Mouse (Mus musculus): ENCODE results near the gene Hist1h2bk. TPM values are rescaled to one million over a fixed set of nuclear protein-coding genes. Genes with fewer than 3 reads are reported as not detected.
A peak's percentile ranks its signal among the peaks of the same experiment; 100 is the strongest.
"Not testable (repeated sequence)": the region's sequence is repeated elsewhere in the genome, so short reads cannot be mapped to it uniquely, and the experiment has no call there.

Hist1h2bk gene
- 4.6 and 5.5 TPM in 2 replicates for polyA plus RNA-seq (2015; fragmentation: Nextera tagmentation; extraction: Ambion mirVana)

GRCm38 (mm10) chr13:22035267-22036148, at the start of gene Hist1h2bk, which contains the start of gene Hist1h2ah:
Gene Hist1h2bk (plus strand): TSS chr13:22035870.
Gene Hist1h2ah (minus strand): TSS chr13:22035568.
- H3K27ac ChIP-seq: peak within 1 kb of the TSS; percentile 88
- peak; percentile 97 for ATAC-seq (ENCODE audit: insufficient read depth, low FRiP score, low read depth)
- not testable (repeated sequence) for H3K36me3 ChIP-seq; H3K27me3 ChIP-seq (replicated peaks); H3K9me3 ChIP-seq
- H3K4me3 ChIP-seq (replicated peaks): peak within 1 kb of the TSS; percentile 45
- H3K9ac ChIP-seq: peak within 1 kb of the TSS; percentile 37
- H3K4me2 ChIP-seq: peak within 1 kb of the TSS; percentile 64
- WGBS: under 1% methylated on average over 22 of the region's 69 CpGs
- H3K4me1 ChIP-seq: peaks cover 10% of the 10 kb centered on the region

DNA sequence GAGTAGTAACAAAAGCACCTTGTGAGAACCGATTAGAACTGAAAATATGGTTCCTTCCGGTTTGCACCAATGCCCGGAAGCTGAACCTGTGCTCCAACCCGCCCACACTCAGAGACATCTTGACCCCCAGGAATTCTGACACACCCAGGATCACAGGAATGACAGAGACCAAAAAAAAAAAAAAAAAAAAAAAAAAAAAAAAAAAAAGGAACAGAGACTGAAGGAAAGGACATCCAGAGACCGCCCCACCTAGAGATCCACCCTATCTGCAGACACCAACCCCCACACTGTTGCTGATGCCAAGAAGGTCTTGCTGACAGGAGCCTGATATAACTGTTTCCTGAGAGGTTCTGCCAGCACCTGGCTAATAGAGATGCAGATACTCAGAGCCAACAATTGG, 43.1 kb upstream of the Hist1h2bk start:
- Histone ChIP-seq H3K36me3 (no peaks in the 10 kb centered on the region), H3K27me3 (replicated peaks) (peaks cover 20% of the 10 kb centered on the region), H3K4me3 (replicated peaks) (no peak overlapping the region), H3K4me1 (peaks cover 12% of the 10 kb centered on the region; the same call in 1 of the 2 replicates), H3K27ac (no peak overlapping the region), H3K4me2 (no peak overlapping the region), H3K9me3 (no peaks in the 10 kb centered on the region), H3K9ac (no peak overlapping the region)
- WGBS: 85% methylated on average over 5 of the region's 5 CpGs
- ATAC-seq (ENCODE audit: insufficient read depth, low FRiP score, low read depth): no peak

GRCm38 (mm10) chr13:21993957-21994738, 41.5 kb upstream of the Hist1h2bk start:
- no peak overlapping the region for H3K27ac ChIP-seq
- no peaks in the 10 kb centered on the region for H3K9me3 ChIP-seq
- no peaks in the 10 kb centered on the region for H3K36me3 ChIP-seq
- no peak overlapping the region; the same call in 1 of the 2 replicates for H3K4me3 ChIP-seq (replicated peaks)
- H3K9ac ChIP-seq: no peak overlapping the region
- peaks cover 36% of the 10 kb centered on the region for H3K27me3 ChIP-seq (replicated peaks)
- peak overlapping the region; percentile 26; the same call in 1 of the 2 replicates for H3K4me2 ChIP-seq
- peaks cover 12% of the 10 kb centered on the region; the same call in 1 of the 2 replicates for H3K4me1 ChIP-seq
- peak; percentile 27; the same call in 1 of the 2 replicates for ATAC-seq (ENCODE audit: insufficient read depth, low FRiP score, low read depth)
- 5% methylated on average over 22 of the region's 22 CpGs for WGBS

- H3K9ac ChIP-seq: no peak overlapping the region
- WGBS: 5% methylated on average over 8 of the region's 8 CpGs
- H3K27me3 ChIP-seq (replicated peaks): peaks cover 43% of the 10 kb centered on the region
Measured at GRCm38 (mm10) chr13:21994896-21995295, 40.8 kb upstream of the Hist1h2bk start.

GRCm38 (mm10) chr13:21995331-21995914, 40.2 kb upstream of the Hist1h2bk start:
- Histone ChIP-seq H3K36me3 (no peaks in the 10 kb centered on the region), H3K4me3 (replicated peaks) (peak overlapping the region; percentile 42), H3K4me1 (peaks cover 12% of the 10 kb centered on the region; the same call in 1 of the 2 replicates), H3K27me3 (replicated peaks) (peaks cover 49% of the 10 kb centered on the region), H3K4me2 (peak overlapping the region; percentile 67), H3K27ac (no peak overlapping the region), H3K9me3 (no peaks in the 10 kb centered on the region), H3K9ac (no peak overlapping the region)
- WGBS: 2% methylated on average over 21 of the region's 21 CpGs
- ATAC-seq (ENCODE audit: insufficient read depth, low FRiP score, low read depth): no peak

More at GRCm38 (mm10) chr13:21994896-21995295, 40.8 kb upstream of the Hist1h2bk start:
- Histone ChIP-seq H3K4me2 (peak overlapping the region; percentile 67), H3K4me1 (peaks cover 12% of the 10 kb centered on the region; the same call in 1 of the 2 replicates), H3K36me3 (no peaks in the 10 kb centered on the region), H3K4me3 (replicated peaks) (peak overlapping the region; percentile 42), H3K9me3 (no peaks in the 10 kb centered on the region), H3K27ac (no peak overlapping the region)
- ATAC-seq (ENCODE audit: insufficient read depth, low FRiP score, low read depth): no peak

DNA sequence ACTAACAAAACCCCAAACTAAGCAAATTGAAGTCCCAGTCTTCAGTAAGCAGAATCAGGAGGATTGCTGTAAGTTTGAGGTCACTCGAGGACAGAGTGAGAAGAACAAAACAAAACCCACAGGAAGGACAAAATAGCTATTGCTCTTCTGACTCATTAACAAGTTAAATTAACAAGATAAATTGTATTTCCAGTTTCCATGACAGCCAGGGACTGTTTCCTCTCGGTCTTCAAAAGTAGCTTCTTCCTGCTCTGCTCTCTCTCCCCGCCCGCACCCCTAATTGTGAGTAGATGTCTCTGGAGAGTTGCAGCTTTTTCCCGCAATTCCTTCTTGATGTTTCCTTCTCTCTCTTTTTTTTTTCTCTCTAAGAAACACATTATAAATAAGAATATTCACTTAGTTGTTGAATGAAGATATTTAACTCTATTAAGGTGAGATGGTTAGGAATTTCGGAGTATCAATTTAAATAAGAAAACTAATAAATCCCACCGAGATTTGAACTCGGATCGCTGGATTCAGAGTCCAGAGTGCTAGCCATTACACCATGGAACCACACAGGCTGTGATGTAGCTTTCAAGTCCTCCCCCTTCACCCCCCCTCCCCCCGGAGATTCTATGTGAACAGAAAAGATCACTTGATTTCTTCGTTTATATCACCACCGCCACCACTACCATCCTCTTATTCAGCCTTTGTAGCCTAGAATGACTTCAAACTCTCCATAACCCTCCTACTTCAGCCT, 39.4 kb upstream of the Hist1h2bk start:
- no peak for ATAC-seq (ENCODE audit: insufficient read depth, low FRiP score, low read depth)
- Histone ChIP-seq H3K4me3 (replicated peaks) (peak overlapping the region; percentile 42), H3K4me1 (peaks cover 12% of the 10 kb centered on the region; the same call in 1 of the 2 replicates), H3K9ac (no peak overlapping the region), H3K27ac (no peak overlapping the region), H3K36me3 (no peaks in the 10 kb centered on the region), H3K27me3 (replicated peaks) (peaks cover 56% of the 10 kb centered on the region), H3K9me3 (no peaks in the 10 kb centered on the region), H3K4me2 (peak overlapping the region; percentile 67)
- 3% methylated on average over 12 of the region's 12 CpGs for WGBS

DNA sequence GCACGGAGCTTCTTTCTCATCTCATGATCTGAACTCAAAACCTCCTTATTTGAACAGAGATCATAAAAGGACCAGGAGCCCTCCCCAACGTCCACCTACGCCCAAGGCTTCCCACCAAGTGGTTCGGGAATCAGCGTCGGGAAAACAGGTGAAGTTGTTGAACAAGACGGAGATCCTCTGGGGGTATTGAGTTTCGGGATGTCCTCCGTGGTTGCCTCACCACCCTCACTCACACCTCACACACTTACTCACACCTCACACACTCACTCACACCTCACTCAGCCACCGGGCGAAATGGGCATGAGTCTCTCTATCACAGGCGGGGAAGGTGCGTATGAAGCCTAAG, 38.9 kb upstream of the Hist1h2bk start:
- WGBS: 2% methylated on average over 13 of the region's 13 CpGs
- ATAC-seq (ENCODE audit: insufficient read depth, low FRiP score, low read depth): no peak
- peak overlapping the region; percentile 44 for H3K4me2 ChIP-seq
- no peaks in the 10 kb centered on the region for H3K36me3 ChIP-seq
- no peak overlapping the region for H3K9ac ChIP-seq
- H3K9me3 ChIP-seq: no peaks in the 10 kb centered on the region
- H3K4me1 ChIP-seq: peaks cover 12% of the 10 kb centered on the region; the same call in 1 of the 2 replicates
- no peak overlapping the region for H3K27ac ChIP-seq
- peaks cover 61% of the 10 kb centered on the region for H3K27me3 ChIP-seq (replicated peaks)
- peak overlapping the region; percentile 23 for H3K4me3 ChIP-seq (replicated peaks)

- 3% methylated on average over 21 of the region's 21 CpGs for WGBS
- Histone ChIP-seq H3K36me3 (no peaks in the 10 kb centered on the region), H3K27me3 (replicated peaks) (peaks cover 65% of the 10 kb centered on the region), H3K4me1 (peaks cover 12% of the 10 kb centered on the region; the same call in 1 of the 2 replicates), H3K27ac (no peak overlapping the region), H3K4me3 (replicated peaks) (peak overlapping the region; percentile 23; the same call in 1 of the 2 replicates), H3K9me3 (no peaks in the 10 kb centered on the region), H3K4me2 (peak overlapping the region; percentile 44), H3K9ac (no peak overlapping the region)
- ATAC-seq (ENCODE audit: insufficient read depth, low FRiP score, low read depth): no peak
Measured at GRCm38 (mm10) chr13:21997201-21997820, 38.4 kb upstream of the Hist1h2bk start.

- no peak overlapping the region for H3K4me2 ChIP-seq
- peaks cover 12% of the 10 kb centered on the region; the same call in 1 of the 2 replicates for H3K4me1 ChIP-seq
- no peaks in the 10 kb centered on the region for H3K36me3 ChIP-seq
- H3K9me3 ChIP-seq: no peaks in the 10 kb centered on the region
- H3K9ac ChIP-seq: no peak overlapping the region
- no peak overlapping the region for H3K27ac ChIP-seq
- H3K4me3 ChIP-seq (replicated peaks): no peak overlapping the region
- no peak for ATAC-seq (ENCODE audit: insufficient read depth, low FRiP score, low read depth)
- peaks cover 63% of the 10 kb centered on the region for H3K27me3 ChIP-seq (replicated peaks)
- whole genome bisulfite sequencing: 10% methylated on average over 4 of the region's 4 CpGs
Measured at GRCm38 (mm10) chr13:21997821-21998220, 37.8 kb upstream of the Hist1h2bk start.

GRCm38 (mm10) chr13:21998412-21998811, 37.3 kb upstream of the Hist1h2bk start:
- Histone ChIP-seq H3K27ac (no peak overlapping the region), H3K27me3 (replicated peaks) (peaks cover 66% of the 10 kb centered on the region), H3K36me3 (no peaks in the 10 kb centered on the region), H3K4me2 (no peak overlapping the region), H3K4me1 (peaks cover 12% of the 10 kb centered on the region; the same call in 1 of the 2 replicates), H3K9ac (no peak overlapping the region), H3K4me3 (replicated peaks) (no peak overlapping the region), H3K9me3 (no peaks in the 10 kb centered on the region)
- ATAC-seq (ENCODE audit: insufficient read depth, low FRiP score, low read depth): no peak
- 31% methylated on average over 3 of the region's 3 CpGs for WGBS

Measured in stomach, embryonic 15.5 days (tissue).